Mouse (Mus musculus) skeletal muscle tissue, adult 2 months (tissue): ENCODE results near the gene Cdh12.
"Not testable (repeated sequence)": the region's sequence is repeated elsewhere in the genome, so short reads cannot be mapped to it uniquely, and the experiment has no call there.

Experiments used
- DNase-seq: peaks from one replicate; pipeline ENCODE4 v3.0.0-alpha.2; 2012; ENCODE audit warnings: low read depth, low spot score

The Cdh12 gene

DNA sequence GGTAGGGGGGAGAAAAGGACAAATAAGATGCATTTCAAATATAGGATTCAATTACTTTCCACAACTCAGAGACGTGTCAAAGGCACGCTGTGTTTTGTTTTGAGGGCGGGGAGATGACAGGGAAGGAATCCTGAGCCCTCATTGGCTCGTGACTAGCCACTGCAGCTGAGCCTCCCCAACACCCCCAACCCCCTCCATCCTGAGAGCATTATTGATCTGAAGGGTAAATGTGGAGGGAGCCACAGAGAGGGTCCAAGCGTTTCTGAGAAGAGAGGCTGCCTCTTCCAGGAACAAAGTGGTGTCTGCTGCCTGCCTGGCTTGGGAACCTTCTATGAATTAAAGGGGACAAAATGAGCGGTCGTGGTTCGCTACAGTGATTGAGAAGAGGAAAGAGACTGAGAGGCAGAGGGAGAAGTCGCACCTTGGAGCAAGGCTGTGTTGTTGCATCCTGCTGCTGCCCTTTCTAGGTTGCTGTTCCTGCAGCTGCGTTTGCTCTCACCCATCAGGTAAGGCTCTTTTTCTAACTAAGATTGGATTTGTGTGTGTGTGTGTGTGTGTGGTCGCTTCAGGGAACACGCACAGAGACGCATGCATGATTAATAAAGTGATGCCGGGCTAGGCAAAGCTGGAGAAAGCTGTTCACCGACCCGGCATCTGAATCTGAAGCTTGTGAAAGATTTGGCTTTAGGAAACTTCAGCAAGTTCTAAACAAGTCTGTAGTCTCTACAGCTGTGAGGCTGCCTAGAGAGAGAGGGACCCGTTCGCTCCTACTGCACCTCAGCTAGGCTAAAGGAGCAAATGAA is at the start of gene Cdh12:
TSS of gene Cdh12 (plus strand) at position 405 of the 803 bp plus-strand sequence.
- no peak for DNase-seq

DNA sequence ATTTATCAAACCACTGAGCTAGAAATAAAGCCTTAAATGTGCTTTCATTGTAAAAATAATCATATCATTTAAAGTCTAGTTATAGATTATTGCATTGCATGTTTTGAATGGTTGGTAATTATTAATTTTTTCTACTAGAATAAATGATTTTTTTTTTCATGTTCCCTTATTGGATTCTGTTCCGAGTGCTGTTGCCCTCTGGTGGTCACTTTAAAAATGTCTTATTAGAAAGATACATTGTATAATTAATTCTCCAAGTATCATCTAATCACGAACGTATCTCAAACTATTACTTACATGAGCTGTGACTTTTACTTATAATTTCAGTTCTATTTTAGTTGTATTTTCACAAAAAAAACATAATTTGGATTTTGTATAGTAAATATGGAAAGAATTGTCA is 45.5 kb upstream of the Cdh12 start:
- no peak for DNase-seq

DNA sequence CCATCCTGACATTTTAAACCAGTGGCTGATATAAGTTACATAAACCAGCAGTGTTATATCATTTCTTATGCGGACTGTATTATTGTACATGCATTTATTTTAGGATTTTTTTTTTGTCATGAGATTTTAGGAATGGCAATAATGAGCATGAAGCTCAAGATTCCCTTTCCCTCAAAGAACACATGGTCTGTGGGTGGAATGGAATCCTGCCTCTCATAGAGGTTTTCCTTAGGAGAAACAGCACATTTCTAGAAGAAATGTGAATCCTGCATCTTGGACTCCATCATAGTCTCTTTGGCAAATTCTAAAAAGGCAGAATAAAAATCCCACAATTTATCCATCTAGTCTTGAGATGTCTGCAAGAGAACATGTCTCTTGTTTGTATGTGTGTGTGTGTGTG is 35.7 kb upstream of the Cdh12 start:
- no peak for DNase-seq

DNA sequence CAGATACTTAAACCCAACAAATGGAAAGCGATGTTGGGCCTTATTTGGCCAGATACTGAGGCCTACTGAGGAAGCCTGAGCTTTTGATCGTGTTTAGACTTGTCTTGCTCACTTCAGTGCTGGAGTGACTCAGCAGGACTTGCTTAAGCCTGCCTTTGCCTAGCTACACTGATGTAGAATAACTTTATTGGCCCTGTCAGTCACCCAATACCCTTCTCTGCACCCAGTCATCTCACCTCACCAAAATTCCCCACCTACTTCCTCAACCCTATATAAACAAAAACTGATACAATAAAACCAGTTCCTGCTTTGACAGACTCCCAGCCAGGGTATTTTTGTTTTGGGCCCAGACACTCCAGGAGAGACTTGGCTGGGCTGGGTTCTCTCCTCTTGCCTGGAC is 12.7 kb upstream of the Cdh12 start:
- DNase-seq: no peak

DNA sequence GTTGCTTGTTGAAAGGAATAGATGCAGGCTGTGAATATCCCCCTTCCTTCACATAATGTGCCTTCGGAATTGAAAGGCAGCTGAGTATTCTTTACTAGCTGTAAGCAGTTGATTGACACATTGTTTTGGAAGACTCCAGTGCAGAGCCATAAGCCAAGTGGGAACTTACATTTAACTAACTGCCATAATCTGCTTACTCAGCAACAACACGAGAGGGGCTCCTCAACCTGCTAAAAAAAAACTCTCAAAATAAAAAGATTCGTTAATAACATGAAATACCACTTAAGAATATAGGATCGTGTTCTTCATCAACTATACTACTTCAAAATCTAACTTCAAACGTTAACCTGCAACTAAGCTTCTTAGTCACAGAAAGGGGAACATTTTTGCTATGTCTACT is 1.5 kb downstream of the Cdh12 start:
- no peak for DNase-seq

GRCm38 (mm10) chr15:20458508-20458907 is 9.4 kb downstream of the Cdh12 start:
- no peak for DNase-seq

DNA sequence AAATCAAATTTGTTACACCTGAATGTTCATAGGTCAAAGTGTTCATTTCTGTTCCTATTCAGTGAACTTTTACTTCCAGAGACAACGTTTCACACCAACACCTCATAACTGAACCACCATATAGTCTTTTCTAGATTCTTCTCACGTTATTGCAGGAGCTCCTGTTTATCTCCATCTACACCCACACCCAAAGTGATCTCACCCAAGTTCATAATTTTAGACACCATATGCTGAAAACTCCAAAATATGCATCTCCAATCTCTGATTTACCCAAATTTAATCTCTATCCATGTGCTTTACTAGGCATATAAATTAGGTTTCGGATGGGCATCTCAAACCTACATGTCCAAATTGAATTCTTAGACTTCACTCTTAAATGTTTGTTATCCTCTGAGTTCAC is 13.4 kb downstream of the Cdh12 start:
- no peak for DNase-seq

- no peak for DNase-seq
Measured at GRCm38 (mm10) chr15:20463601-20464000, 14.5 kb downstream of the Cdh12 start.

- no peak for DNase-seq
Measured at GRCm38 (mm10) chr15:20550979-20551378, 101.9 kb downstream of the Cdh12 start.

DNA sequence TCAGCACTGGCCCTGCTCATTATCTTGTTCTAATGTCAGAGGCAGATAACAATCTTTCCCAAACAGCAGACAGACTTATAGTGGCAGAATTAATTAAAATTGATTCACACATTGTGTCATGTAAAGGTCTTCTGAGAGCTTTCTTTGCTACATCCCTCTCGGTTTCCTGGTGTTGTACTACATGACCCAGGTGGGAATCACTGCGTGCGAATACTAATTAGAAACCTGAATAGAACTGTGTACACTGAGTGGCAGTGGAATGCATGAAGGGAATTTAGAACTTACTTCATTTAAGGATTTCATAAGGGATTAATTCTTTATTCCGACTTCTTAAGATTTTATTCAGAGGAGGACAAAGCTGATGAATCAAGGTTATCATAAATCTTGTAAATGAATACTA is 121.9 kb downstream of the Cdh12 start:
- no peak for DNase-seq

GRCm38 (mm10) chr15:20582567-20583075 is 133.6 kb downstream of the Cdh12 start:
- DNase-seq: no peak

DNA sequence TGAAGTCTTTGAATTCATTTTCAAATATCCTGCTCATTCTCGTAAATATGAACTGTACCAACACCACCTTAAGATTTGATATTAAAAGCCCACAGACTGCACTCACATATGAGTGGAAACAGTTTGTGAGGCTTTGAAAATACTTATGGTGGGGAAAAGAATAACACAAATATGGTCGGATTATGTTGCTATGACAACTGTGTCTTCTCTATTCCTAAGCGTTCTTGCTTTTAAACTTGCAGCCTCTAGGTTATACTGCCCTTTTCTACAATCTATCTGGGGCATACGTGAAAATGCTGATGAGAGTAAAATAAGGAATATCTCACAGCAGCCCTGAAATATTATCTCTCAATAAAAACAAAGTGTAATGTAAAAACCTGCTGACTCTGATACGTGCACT is 142.5 kb downstream of the Cdh12 start:
- no peak for DNase-seq

DNA sequence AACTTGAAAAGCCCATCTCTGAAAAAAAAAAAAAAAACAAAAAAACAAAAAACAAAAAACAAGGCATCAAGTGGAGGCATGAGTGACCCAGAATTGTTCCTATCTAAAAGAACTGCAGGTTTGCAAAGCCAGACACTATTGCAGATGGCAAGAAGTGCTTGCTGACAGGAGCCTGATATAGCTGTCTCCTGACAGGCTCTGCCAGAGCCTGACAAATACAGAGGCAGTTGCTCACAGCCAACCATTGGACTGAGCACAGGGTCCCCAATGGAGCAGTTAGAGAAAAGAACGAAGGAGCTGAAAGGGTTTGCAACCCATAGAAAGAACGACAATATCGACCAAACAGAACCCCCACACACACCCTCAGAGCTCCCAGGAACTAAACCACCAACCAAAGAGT is 156.7 kb downstream of the Cdh12 start:
- DNase-seq: not testable (repeated sequence)

- DNase-seq: no peak
Measured at GRCm38 (mm10) chr15:20634593-20634992, 185.5 kb downstream of the Cdh12 start.

- DNase-seq: no peak
Measured at GRCm38 (mm10) chr15:20639155-20639554, 190.1 kb downstream of the Cdh12 start.

DNA sequence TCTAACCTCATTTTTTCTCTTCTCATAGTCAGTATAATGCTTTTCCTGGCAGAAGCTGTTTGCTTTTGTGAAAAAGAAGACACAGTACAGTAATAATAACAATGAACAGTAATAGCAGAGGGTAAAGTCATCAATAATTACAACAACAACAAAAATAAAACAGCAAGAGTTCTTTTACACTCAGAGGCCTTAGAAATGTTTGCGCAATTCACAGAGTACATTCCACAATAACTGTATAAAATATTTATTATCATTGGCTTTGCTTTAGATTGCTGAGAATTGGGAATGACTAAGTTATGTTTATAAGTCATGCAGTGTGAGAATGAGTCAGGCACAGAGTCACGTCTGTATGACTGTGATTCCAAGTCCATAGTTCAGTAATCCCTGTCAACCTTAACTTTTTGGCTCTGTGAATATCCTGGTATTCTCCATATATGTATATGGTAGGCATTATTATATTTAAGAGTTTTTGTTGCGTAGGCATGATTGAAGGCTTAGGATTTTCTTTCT is 193.9 kb downstream of the Cdh12 start:
- DNase-seq: no peak

- DNase-seq: no peak
Measured at GRCm38 (mm10) chr15:20660221-20660620, 211.2 kb downstream of the Cdh12 start.

DNA sequence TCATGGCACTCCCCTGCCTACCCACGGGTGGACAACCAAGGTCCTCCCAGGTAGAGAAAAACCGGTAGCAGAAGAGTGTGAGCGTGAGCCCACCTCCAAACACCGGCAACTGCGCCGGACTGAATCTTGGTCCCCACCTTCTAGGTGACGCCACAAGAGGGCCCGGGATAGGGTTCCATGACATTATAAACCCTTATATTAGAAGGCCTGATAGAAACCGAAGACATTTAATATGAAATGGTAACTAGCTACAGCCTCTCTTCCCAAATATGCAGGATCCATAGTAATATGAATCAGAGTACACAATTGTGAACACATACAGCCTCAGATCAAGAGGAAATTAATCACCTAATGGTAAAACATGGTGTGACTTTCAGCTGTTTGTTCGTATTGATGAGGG is 217.6 kb downstream of the Cdh12 start, which contains the start of gene Acot10:
TSS of gene Acot10 (minus strand) at position 101 of the 400 bp plus-strand sequence.
- no peak for DNase-seq

GRCm38 (mm10) chr15:20667350-20667749 is 218.3 kb downstream of the Cdh12 start:
- no peak for DNase-seq

GRCm38 (mm10) chr15:20667989-20668388 is 218.9 kb downstream of the Cdh12 start:
- no peak for DNase-seq

- not testable (repeated sequence) for DNase-seq
Measured at GRCm38 (mm10) chr15:20669507-20669906, 220.4 kb downstream of the Cdh12 start.

GRCm38 (mm10) chr15:20682719-20683118 is 233.7 kb downstream of the Cdh12 start:
- DNase-seq: no peak

DNA sequence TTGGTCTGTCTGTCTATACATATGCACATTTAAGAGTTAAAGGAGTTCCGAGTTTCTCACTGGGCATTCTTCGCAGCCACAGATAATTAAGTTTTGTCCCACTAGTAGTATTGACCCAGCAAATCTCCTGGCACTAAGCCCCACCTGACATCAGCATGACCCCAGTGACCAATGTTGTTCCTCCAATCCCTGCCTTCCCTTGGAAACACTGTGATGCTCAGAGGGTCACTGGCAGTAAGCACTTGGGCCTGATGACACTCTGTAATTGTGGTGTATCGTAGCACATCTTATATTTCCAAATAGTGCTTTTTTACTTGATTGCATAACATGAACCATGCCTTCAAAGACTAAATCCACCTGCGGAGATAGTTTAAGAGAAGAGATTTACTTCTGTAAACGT is 235.1 kb downstream of the Cdh12 start:
- no peak for DNase-seq
